Mouse (Mus musculus): ENCODE data around the gene Dtymk.

GRCm38 (mm10) chr1:93805221-93805951 lies 3.7 kb upstream of the Dtymk start:
- TF ChIP-seq CTCF (IDR thresholded peaks at IDR 0.05; ENCODE audit: low read depth) (no peak), EP300 (IDR thresholded peaks at IDR 0.05; ENCODE audit: low read depth) (no peak)
